Mouse (Mus musculus) kidney, embryonic 14.5 days (tissue): Measurements from ENCODE around the gene Olfr1396. TPM values are rescaled to one million over a fixed set of nuclear protein-coding genes. Genes with fewer than 3 reads are reported as not detected.

ENCODE experiments used
- ATAC-seq: fragments of 200-750 bp; cut with Nextera tagmentation; 2 replicates; pipeline ENCODE4 v1.8.0; 2017; ENCODE audit warnings: moderate number of reproducible peaks, mild to moderate bottlenecking, moderate TSS enrichment, moderate library complexity; ENCODE audit not compliant: low FRiP score, low TSS enrichment
- H3K27ac ChIP-seq: fragments of 300-500 bp; sonication (generic); 2 replicates; pipeline ENCODE4 v1.5.1; 2014; ENCODE audit warnings: low read depth, mild to moderate bottlenecking, low read length, moderate library complexity, mixed read lengths
- H3K27me3 ChIP-seq: fragments of 300-500 bp; sonication (generic); 2 replicates; pipeline ENCODE4 v1.6.1; 2014; ENCODE audit warnings: mild to moderate bottlenecking, low read length; ENCODE audit not compliant: control insufficient read depth, insufficient read depth
- H3K36me3 ChIP-seq: fragments of 300-500 bp; sonication (generic); 2 replicates; pipeline ENCODE4 v1.6.1; 2014; ENCODE audit warnings: low read length, mixed read lengths; ENCODE audit not compliant: control insufficient read depth, insufficient read depth
- H3K4me1 ChIP-seq: fragments of 300-500 bp; sonication (generic); 2 replicates; pipeline ENCODE4 v1.6.1; 2014; ENCODE audit warnings: low read length, mixed read lengths; ENCODE audit not compliant: control insufficient read depth, insufficient read depth
- H3K4me2 ChIP-seq: fragments of 300-500 bp; sonication (generic); replicated peaks from 2 replicates; pipeline ENCODE4 v1.6.1; 2014; ENCODE audit warnings: low read depth, mild to moderate bottlenecking, low read length
- H3K4me3 ChIP-seq: fragments of 300-500 bp; sonication (generic); 2 replicates; pipeline ENCODE4 v1.5.1; 2014; ENCODE audit warnings: mild to moderate bottlenecking, low read length
- H3K9ac ChIP-seq: fragments of 300-500 bp; sonication (generic); 2 replicates; pipeline ENCODE4 v1.6.1; 2014; ENCODE audit warnings: low read depth, mild to moderate bottlenecking, low read length, moderate library complexity
- H3K9me3 ChIP-seq: fragments of 300-500 bp; sonication (generic); 2 replicates; pipeline ENCODE4 v1.6.1; 2016; ENCODE audit warnings: low read length; ENCODE audit not compliant: control insufficient read depth
- WGBS: fragments of 180-500 bp; shearing (Covaris S2); extraction: QIAGEN DNeasy Blood & Tissue Kit; methylation state at CpG from one replicate; pipeline ENCODE4 v1.1.7; 2014; 5-methylcytosine and 5-hydroxymethylcytosine counted together
- polyA plus RNA-seq: library from polyadenylated mRNA; unstranded; fragments of >200 nt; fragmentation: Nextera tagmentation; extraction: Ambion mirVana; gene quantifications from 2 replicates; pipeline ENCODE4 v1.2.1, GENCODE M21; 2014

The Olfr1396 gene
- polyA plus RNA-seq, 1 experiment from 2014 or later, result not detected

GRCm38 (mm10) chr11:49092786-49093185 lies 21.9 kb downstream of the Olfr1396 start:
- Histone ChIP-seq H3K4me1 (0 out of 2 replicates have a peak, but pooled peaks cover 1% of the 10 kb centered on the region), H3K27ac (no peak overlapping the region), H3K9ac (no peak overlapping the region), H3K27me3 (no peaks in the 10 kb centered on the region), H3K4me2 (no peak overlapping the region), H3K9me3 (no peaks in the 10 kb centered on the region), H3K4me3 (no peak overlapping the region), H3K36me3 (no peaks in the 10 kb centered on the region)
- 91% methylated on average over 2 of the region's 2 CpGs for WGBS
- ATAC-seq, result no peak

- no peak overlapping the region for H3K9ac ChIP-seq
- H3K27ac ChIP-seq, result no peak overlapping the region
- 87% methylated on average over 1 of the region's 1 CpGs for WGBS
- 0 out of 2 replicates have a peak, but pooled peaks cover 3% of the 10 kb centered on the region for H3K4me1 ChIP-seq
- no peak overlapping the region for H3K4me3 ChIP-seq
- no peak for ATAC-seq
- no peaks in the 10 kb centered on the region for H3K27me3 ChIP-seq
- no peaks in the 10 kb centered on the region for H3K36me3 ChIP-seq
- H3K4me2 ChIP-seq, result no peak overlapping the region
- H3K9me3 ChIP-seq, result no peaks in the 10 kb centered on the region
Measured at GRCm38 (mm10) chr11:49092053-49092586, 22.6 kb downstream of the Olfr1396 start.

GRCm38 (mm10) chr11:49091171-49091570 lies 23.5 kb downstream of the Olfr1396 start:
- ATAC-seq, result no peak
- Histone ChIP-seq H3K9me3 (no peaks in the 10 kb centered on the region), H3K4me1 (0 out of 2 replicates have a peak, but pooled peaks cover 3% of the 10 kb centered on the region), H3K4me2 (no peak overlapping the region), H3K4me3 (no peak overlapping the region), H3K27me3 (no peaks in the 10 kb centered on the region), H3K9ac (no peak overlapping the region), H3K36me3 (no peaks in the 10 kb centered on the region), H3K27ac (no peak overlapping the region)
- 74% methylated on average over 4 of the region's 4 CpGs for WGBS

DNA sequence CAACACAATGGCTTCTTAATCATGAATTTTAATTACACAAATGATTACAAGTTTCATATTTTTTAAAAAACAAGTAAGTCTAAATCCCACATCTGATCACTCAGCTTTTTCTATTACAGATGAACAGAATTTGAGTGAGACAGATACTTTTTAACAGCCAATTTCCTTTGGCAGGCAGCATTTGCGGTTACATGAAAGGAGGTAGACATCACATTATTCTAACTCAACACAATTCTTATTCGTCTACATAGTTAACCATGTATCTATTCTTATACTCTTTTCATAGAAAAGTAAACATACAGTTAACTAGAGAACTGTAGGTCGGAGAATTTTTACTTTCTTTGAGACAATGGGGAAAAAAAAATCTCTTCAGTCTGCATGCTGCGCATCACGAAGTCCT lies 24.1 kb downstream of the Olfr1396 start:
- WGBS, result 90% methylated on average over 5 of the region's 5 CpGs
- Histone ChIP-seq H3K4me1 (0 out of 2 replicates have a peak, but pooled peaks cover 3% of the 10 kb centered on the region), H3K27me3 (no peaks in the 10 kb centered on the region), H3K4me2 (no peak overlapping the region), H3K9ac (no peak overlapping the region), H3K9me3 (no peaks in the 10 kb centered on the region), H3K4me3 (no peak overlapping the region), H3K36me3 (no peaks in the 10 kb centered on the region), H3K27ac (no peak overlapping the region)
- ATAC-seq, result no peak

DNA sequence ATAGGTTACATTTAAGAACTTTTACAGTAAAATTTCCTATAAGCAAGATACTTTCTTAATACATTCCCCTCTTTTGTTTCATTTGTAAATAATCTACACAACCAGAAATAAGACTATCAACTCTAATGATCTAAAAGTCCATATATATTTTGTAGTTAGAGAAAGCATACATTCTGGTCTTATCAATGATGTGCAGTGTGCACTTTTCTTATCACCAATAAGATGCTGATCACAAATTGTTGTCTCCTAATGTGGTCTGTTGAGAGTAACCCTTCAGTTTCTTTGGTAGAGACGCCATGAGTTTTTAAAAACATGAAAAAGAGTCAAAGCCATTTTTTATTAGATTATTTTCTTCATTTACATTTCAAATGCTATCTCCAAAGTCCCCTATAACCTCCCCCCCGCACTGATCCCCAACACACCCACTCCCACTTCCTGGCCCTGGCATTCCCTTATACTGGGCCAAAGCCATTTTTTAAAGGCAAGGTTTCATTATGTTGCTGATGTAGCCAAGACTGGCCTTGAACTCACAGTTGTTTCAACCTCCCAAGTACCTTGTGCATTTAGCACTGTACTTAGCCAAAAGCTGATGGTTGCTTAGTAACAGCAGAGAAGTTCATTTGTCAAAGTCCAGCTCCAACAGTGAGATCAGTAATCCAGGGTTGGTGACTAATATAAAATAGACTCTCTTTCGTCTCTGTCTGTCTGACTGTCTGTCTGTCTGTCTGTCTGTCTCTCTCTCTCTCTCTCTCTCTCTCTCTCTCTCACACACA lies 24.8 kb downstream of the Olfr1396 start:
- Histone ChIP-seq H3K36me3 (no peaks in the 10 kb centered on the region), H3K4me3 (no peak overlapping the region), H3K9ac (no peak overlapping the region), H3K27ac (no peak overlapping the region), H3K9me3 (no peaks in the 10 kb centered on the region), H3K4me2 (no peak overlapping the region), H3K4me1 (0 out of 2 replicates have a peak, but pooled peaks cover 3% of the 10 kb centered on the region), H3K27me3 (no peaks in the 10 kb centered on the region)
- no peak for ATAC-seq
- 90% methylated on average over 3 of the region's 3 CpGs for WGBS

DNA sequence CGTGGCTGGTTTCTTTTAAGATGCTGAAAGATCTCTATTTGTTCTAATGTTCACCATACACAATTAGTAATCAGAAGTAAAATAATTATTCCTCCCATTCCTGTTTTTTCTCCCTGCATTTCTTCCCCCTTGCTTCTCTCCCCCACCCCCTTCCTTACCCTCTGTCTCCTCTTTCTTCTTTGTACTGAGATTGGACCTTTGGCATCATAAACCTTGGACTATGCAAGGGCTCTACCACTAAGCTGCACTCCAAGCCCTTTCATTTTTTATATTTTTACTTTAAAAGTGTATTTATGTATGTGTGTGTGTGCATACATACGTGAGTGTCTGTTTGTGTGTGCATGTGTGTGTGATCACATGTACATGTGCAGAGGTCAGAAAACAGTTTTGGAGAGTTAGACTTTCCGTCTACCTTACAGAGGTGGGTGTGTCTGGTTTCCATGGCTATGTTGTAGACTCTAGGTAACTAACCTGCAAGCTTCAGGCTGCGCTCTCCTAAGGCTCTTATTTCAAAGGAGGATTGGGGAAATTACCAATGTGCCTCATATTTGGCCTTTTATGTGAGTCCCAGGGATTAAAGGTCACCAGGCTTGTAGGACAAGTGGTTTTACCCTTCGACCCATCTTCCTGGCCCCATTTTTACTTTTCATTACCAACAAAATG lies 25.6 kb downstream of the Olfr1396 start:
- no peak overlapping the region for H3K9ac ChIP-seq
- no peak for ATAC-seq
- no peak overlapping the region for H3K27ac ChIP-seq
- 0 out of 2 replicates have a peak, but pooled peaks cover 3% of the 10 kb centered on the region for H3K4me1 ChIP-seq
- H3K36me3 ChIP-seq, result no peaks in the 10 kb centered on the region
- H3K9me3 ChIP-seq, result no peaks in the 10 kb centered on the region
- 85% methylated on average over 5 of the region's 5 CpGs for WGBS
- H3K27me3 ChIP-seq, result no peaks in the 10 kb centered on the region
- H3K4me3 ChIP-seq, result no peak overlapping the region
- no peak overlapping the region for H3K4me2 ChIP-seq

GRCm38 (mm10) chr11:49087830-49088616 lies 26.7 kb downstream of the Olfr1396 start:
- H3K27me3 ChIP-seq, result no peaks in the 10 kb centered on the region
- H3K9me3 ChIP-seq, result no peaks in the 10 kb centered on the region
- no peaks in the 10 kb centered on the region for H3K36me3 ChIP-seq
- 0 out of 2 replicates have a peak overlapping the region, but pooled peaks have one; percentile 3 for H3K4me3 ChIP-seq
- H3K4me1 ChIP-seq, result 0 out of 2 replicates have a peak, but pooled peaks cover 3% of the 10 kb centered on the region
- no peak overlapping the region for H3K27ac ChIP-seq
- peak overlapping the region; percentile 9; the same call in 1 of the 2 replicates for H3K4me2 ChIP-seq
- no peak overlapping the region for H3K9ac ChIP-seq
- peak; percentile 86 for ATAC-seq
- WGBS, result 46% methylated on average over 22 of the region's 22 CpGs

DNA sequence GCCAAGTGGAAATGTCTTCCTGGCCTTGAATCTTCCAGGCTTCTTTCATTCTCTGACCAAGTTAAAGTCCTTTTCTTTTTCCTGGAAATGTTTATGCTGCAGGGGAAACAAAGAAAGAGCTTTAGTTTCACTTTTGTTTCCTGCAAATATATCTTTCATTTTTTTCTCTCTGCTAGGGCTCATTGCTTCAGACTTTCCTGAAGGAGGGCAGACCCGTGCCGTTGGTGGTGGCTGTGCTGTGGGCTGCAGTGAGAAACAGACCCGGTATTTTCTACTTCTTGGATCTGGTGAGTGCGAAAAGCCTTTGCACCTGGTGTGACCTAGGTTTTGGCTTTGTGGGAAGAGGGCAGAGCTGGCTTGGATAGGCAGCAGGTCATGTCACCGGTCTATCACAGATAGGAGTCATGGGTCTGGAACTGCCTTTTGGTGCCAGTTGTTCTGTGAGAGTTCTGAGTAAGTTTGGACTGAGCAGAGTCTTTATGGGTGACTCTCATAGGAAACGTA lies 27.8 kb downstream of the Olfr1396 start:
- 81% methylated on average over 6 of the region's 6 CpGs for WGBS
- H3K4me1 ChIP-seq, result 0 out of 2 replicates have a peak, but pooled peaks cover 3% of the 10 kb centered on the region
- H3K36me3 ChIP-seq, result no peaks in the 10 kb centered on the region
- H3K4me3 ChIP-seq, result no peak overlapping the region
- no peak overlapping the region for H3K27ac ChIP-seq
- ATAC-seq, result no peak
- no peaks in the 10 kb centered on the region for H3K27me3 ChIP-seq
- H3K4me2 ChIP-seq, result no peak overlapping the region
- no peak overlapping the region for H3K9ac ChIP-seq
- H3K9me3 ChIP-seq, result no peaks in the 10 kb centered on the region
